Mouse (Mus musculus): Measurements from ENCODE around the gene Mier3. TPM values are rescaled to one million over a fixed set of nuclear protein-coding genes. Genes with fewer than 3 reads are reported as not detected.

Gene Mier3
- polyA plus RNA-seq, 1 experiment, result 17.2 TPM

DNA sequence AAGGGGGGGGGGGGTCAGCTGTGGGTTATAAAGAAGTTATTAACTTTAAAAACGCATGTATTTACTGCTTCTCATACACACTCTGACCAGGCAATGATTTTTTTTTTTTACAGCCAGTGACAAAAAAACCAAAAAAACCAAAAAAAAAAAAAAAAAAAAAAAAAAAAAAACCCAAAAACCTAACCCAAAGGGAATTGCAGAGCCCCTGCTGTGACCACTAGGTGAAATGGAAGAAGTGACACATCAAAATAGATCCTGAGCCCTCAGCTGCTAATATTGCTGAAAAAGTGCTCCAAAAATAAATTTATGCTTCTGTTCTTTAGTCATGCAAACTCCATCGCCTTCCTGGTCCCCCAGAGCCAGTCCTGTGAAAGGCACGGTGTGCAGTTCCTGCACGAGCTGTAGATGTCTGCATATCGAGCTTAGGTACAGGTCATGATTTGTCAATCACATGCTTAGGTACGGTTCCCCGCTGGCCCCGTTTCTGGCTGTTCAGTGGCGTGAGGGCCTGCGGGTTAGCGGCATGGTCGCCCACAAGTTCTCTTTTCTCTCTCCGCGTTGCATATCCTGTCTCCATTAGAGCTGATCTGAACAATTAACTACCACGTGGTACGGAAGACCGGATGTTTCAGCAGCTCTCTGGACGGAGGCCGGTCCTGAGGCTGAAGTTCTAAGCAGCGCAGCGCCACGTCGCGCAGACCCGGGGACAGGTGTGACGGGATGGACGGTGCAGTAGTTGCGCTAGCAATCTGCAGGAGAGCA is 67.7 kb downstream of the Mier3 start:
- TF ChIP-seq POLR2A (IDR thresholded peaks at IDR 0.05; ENCODE audit: borderline replicate concordance, extremely low read depth, insufficient read depth, insufficient read length, poor library complexity, severe bottlenecking), result no peak
- TF ChIP-seq CTCF (IDR thresholded peaks at IDR 0.05; ENCODE audit: borderline replicate concordance, extremely low read depth, insufficient read depth, insufficient read length), result no peak
- no peak for DNase-seq (ENCODE audit: low read depth)

DNA sequence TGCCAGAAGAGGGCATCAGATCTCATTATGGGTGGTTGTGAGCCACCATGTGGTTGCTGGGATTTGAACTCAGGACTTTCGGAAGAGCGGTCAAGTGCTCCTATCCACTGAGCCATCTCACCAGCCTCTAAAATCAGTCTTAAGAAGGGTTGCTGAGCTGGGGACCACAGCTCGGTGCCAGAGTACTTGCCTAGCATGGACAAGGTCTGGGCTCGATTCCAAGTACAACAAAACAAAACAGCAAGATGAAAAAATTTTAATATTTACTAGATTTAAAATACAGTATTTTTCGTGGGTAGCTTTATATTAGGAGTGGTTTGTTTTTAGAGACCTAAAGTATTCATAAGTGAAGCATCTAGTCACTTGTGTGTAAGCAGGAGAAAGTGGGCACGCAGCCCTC is 72.5 kb downstream of the Mier3 start:
- no peak for DNase-seq (ENCODE audit: low read depth)
- TF ChIP-seq CTCF (IDR thresholded peaks at IDR 0.05; ENCODE audit: borderline replicate concordance, extremely low read depth, insufficient read depth, insufficient read length), result no peak
- TF ChIP-seq POLR2A (IDR thresholded peaks at IDR 0.05; ENCODE audit: borderline replicate concordance, extremely low read depth, insufficient read depth, insufficient read length, poor library complexity, severe bottlenecking), result no peak

DNA sequence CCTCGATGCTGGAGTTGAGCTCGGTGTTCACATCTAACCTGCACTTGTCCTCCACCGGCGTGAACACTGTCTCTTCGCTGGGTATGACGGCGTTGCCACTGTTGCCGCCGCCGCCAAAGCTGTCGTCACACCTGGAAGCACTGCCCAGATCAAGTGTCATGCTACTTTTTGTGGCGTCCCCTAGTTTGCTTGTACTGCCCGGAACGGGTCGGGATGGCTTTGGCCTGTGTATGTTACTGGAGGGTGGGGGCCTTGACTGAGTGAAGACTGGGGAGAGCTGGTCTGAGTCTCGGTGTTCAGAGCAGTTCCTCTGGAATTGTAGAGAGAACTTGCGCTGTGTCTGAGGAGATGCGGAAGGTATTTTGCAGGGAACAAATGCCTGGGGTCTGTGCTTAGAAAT is 74.6 kb downstream of the Mier3 start:
- DNase-seq (ENCODE audit: low read depth), result no peak

DNA sequence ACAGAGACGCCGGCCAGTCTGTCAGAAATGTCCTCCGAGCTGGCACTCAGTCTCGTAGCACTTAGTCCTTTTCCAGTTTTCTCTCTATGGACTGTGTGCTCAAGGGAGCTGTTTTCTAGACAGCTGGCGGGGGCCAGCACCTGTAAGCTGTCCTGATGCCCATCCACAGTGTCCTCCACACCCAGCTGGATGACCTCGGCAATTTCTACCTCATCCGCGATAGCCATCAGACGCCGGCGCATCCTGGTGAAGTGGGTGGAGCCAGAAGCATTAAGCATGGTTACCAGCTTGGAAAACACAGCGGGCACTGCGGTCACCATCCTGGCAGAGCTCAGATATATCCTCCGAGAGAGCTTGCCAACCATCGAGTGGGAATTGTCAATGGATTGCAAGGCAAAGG is 75.2 kb downstream of the Mier3 start:
- DNase-seq (ENCODE audit: low read depth), result no peak

More for the DNA sequence above, 74.6 kb downstream of the Mier3 start:
- no peak for TF ChIP-seq CTCF (IDR thresholded peaks at IDR 0.05; ENCODE audit: borderline replicate concordance, extremely low read depth, insufficient read depth, insufficient read length)
- TF ChIP-seq POLR2A (IDR thresholded peaks at IDR 0.05; ENCODE audit: borderline replicate concordance, extremely low read depth, insufficient read depth, insufficient read length, poor library complexity, severe bottlenecking), result no peak

DNA sequence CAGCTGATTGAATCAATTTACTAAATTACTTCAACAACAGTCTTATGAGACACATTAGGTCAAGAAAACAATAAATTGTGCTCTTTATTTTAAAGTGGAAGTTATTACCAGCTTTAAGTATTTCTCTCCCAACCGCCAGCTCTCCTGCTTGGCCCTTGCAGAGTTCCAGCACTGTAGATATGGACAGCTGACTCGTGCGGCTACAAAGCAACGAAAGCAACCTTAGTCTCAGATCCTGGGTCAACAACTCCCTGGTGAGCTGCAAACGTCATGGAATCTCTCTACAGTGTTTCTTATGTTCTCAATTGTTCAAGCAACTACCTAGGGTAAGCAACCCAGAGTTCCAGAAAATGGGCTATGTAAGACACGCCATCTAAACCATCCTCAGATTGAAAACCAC is 76.2 kb downstream of the Mier3 start:
- TF ChIP-seq POLR2A (IDR thresholded peaks at IDR 0.05; ENCODE audit: borderline replicate concordance, extremely low read depth, insufficient read depth, insufficient read length, poor library complexity, severe bottlenecking) (no peak), CTCF (IDR thresholded peaks at IDR 0.05; ENCODE audit: borderline replicate concordance, extremely low read depth, insufficient read depth, insufficient read length) (no peak)
- no peak for DNase-seq (ENCODE audit: low read depth)

More for the DNA sequence above, 75.2 kb downstream of the Mier3 start:
- no peak for TF ChIP-seq CTCF (IDR thresholded peaks at IDR 0.05; ENCODE audit: borderline replicate concordance, extremely low read depth, insufficient read depth, insufficient read length)
- no peak for TF ChIP-seq POLR2A (IDR thresholded peaks at IDR 0.05; ENCODE audit: borderline replicate concordance, extremely low read depth, insufficient read depth, insufficient read length, poor library complexity, severe bottlenecking)

DNA sequence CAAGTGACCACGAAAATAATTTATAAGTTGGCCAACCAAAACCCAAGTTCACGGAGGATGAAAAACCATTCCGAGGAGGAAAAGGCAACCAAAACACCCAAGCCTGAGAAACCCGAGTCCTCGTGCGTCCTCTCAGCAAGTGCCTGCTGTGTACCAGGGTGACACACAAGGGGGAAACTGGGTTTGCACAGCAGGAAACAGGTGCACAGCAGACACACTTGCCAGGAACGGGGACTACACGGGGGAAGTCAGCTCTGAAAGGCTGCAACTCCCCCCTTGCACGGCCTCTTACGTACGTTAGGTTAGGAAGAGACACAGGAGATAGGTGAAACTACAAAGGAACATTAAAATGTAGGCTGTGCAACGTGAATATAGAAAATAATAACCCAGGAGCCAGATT is 81.7 kb downstream of the Mier3 start:
- TF ChIP-seq POLR2A (IDR thresholded peaks at IDR 0.05; ENCODE audit: borderline replicate concordance, extremely low read depth, insufficient read depth, insufficient read length, poor library complexity, severe bottlenecking) (no peak), CTCF (IDR thresholded peaks at IDR 0.05; ENCODE audit: borderline replicate concordance, extremely low read depth, insufficient read depth, insufficient read length) (no peak)
- no peak for DNase-seq (ENCODE audit: low read depth)

Other genes with a start within 250 kb of the Mier3 start
- 44.2 and 55.3 TPM in 2 replicates for gene Gpbp1, start 190.9 kb upstream of the Mier3 start, polyA plus RNA-seq (2012; rRNA removed)
- not detected in 2 replicates for gene Gm49496, start 131.0 kb upstream of the Mier3 start, polyA plus RNA-seq (2012; rRNA removed)
- gene Gm10198, start 88.2 kb upstream of the Mier3 start, polyA plus RNA-seq (2012; rRNA removed), result not detected in 2 replicates
- 8.1 and 15.2 TPM in 2 replicates for gene Map3k1, start 128.0 kb downstream of the Mier3 start, polyA plus RNA-seq (2012; rRNA removed)